Comparison of ENCODE assay signal across 8 mouse cellular contexts in the genomic region with DNA sequence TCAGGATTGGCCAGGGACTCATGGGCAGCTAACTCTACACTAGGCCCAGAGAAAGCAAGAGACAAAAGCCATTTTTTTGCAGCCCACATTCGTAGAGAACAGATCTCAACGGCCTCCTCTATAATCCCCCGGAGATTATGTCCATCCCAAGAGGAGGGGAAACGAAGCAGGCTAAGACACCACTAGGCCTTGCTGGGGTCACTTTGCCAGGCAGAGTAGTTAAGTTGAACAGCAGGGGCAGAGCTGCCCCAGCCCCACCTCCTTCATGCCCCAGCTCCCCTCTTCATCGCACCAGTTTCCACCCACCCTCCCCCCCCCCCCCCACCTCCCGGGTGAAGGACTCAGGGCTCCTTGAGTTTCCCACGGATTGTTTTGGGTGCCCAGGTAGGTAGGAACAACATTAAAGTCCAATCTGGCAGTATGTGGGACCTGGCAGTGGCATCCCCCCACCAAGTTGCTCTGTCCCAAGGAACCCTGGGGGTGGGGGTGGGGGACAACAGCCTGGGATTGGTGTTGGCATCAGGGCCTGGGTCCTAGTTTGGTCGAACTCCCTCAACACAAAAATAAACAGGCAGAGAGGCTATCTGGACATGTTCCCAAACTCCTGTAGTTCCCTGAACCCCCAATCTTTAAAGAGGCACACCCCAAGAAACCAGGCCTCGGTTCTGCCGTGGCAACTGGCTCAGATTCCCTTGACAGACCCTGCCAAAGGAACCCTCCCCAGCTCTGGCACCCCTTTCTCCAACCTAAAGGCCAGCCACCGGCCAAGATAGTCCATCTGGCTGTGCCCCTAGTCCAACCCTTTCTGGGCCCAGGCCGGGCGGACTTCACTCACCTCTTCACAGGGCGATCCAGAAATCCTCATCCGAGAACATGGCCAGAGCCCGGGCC. TPM values are rescaled to one million over a fixed set of nuclear protein-coding genes. Genes with fewer than 3 reads are reported as not detected.
DNase-seq lines count a peak whose midpoint lies in the region; ATAC-seq lines count a peak whose summit lies in the region.

No protein-coding gene starts in this region.

- peaks cover 30% of the 10 kb centered on the region for H3K36me3 ChIP-seq in megakaryocyte, embryonic 14.5 days (replicated peaks; ENCODE audit: low read length)
- peaks cover 12% of the 10 kb centered on the region for H3K36me3 ChIP-seq in heart, embryonic 12.5 days
- H3K36me3 ChIP-seq in kidney, embryonic 15.5 days: peaks cover 13% of the 10 kb centered on the region

- peak overlapping the region; percentile 97 for H3K9ac ChIP-seq in heart, embryonic 12.5 days
- H3K9ac ChIP-seq in kidney, embryonic 15.5 days: peak overlapping the region; percentile 99

- peaks cover 58% of the 10 kb centered on the region for H3K4me1 ChIP-seq in megakaryocyte, embryonic 14.5 days
- H3K4me1 ChIP-seq in heart, embryonic 12.5 days (replicated peaks): peaks cover 40% of the 10 kb centered on the region
- peaks cover 42% of the 10 kb centered on the region for H3K4me1 ChIP-seq in kidney, embryonic 15.5 days

- 0% methylated on average over 15 of the region's 16 CpGs for WGBS in heart, embryonic 12.5 days
- under 1% methylated on average over 16 of the region's 16 CpGs for WGBS in kidney, embryonic 15.5 days

- peak overlapping the region; percentile 97 for H3K4me3 ChIP-seq in megakaryocyte, embryonic 14.5 days (replicated peaks)
- peak overlapping the region; percentile 85 for H3K4me3 ChIP-seq in heart, embryonic 12.5 days
- peak overlapping the region; percentile 99 for H3K4me3 ChIP-seq in kidney, embryonic 15.5 days (replicated peaks)

- peak; percentile 79 to 81 for DNase-seq in cerebellum, postnatal 14 days
- peak; percentile 42 for DNase-seq in lung, postnatal 14 days
- DNase-seq in thymus, postnatal 14 days: peak; percentile 53

- peak overlapping the region; percentile 99 for H3K4me2 ChIP-seq in heart, embryonic 12.5 days
- H3K4me2 ChIP-seq in kidney, embryonic 15.5 days: peak overlapping the region; percentile 97

- no peaks in the 10 kb centered on the region for H3K9me3 ChIP-seq in megakaryocyte, embryonic 14.5 days
- no peaks in the 10 kb centered on the region for H3K9me3 ChIP-seq in heart, embryonic 12.5 days (replicated peaks)
- H3K9me3 ChIP-seq in kidney, embryonic 15.5 days (replicated peaks): no peaks in the 10 kb centered on the region

- H3K27ac ChIP-seq in heart, embryonic 12.5 days (ENCODE audit: poor library complexity, severe bottlenecking): peak overlapping the region; percentile 98
- peak overlapping the region; percentile 98 for H3K27ac ChIP-seq in kidney, embryonic 15.5 days

- no peaks in the 10 kb centered on the region for H3K27me3 ChIP-seq in megakaryocyte, embryonic 14.5 days (replicated peaks)
- H3K27me3 ChIP-seq in heart, embryonic 12.5 days (replicated peaks): no peaks in the 10 kb centered on the region
- H3K27me3 ChIP-seq in kidney, embryonic 15.5 days: no peaks in the 10 kb centered on the region

- no peak for ATAC-seq in megakaryocyte, adult 5-6 weeks (ENCODE audit: poor library complexity, severe bottlenecking)
- ATAC-seq in heart, embryonic 12.5 days (ENCODE audit: insufficient number of reproducible peaks, low FRiP score): no peak
- no peak for ATAC-seq in kidney, embryonic 15.5 days (replicated peaks; ENCODE audit: low FRiP score)
- no peak for ATAC-seq in inflammation-experienced regulatory T-cells, adult 6 months

RNA-seq across cellular contexts. Expression of a gene that starts 0.6 kb away (rescaled TPM):
- polyA plus RNA-seq in megakaryocyte, embryonic 14.5 days (2012; ENCODE audit: insufficient read depth, low replicate concordance): 11.9 and 17.8 TPM in 2 replicates
- 33.7 and 37.1 TPM in 2 replicates for total RNA-seq in megakaryocyte, adult 5-6 weeks (2015)
- total RNA-seq in megakaryocyte, adult 5-6 weeks (2017): 16.7 and 52.1 TPM in 2 replicates
- 9.2 and 10.3 TPM in 2 replicates for polyA plus RNA-seq in heart, embryonic 12.5 days (2016; fragmentation: Nextera tagmentation; extraction: Ambion mirVana)
- polyA plus RNA-seq in kidney, embryonic 15.5 days (2015; fragmentation: Nextera tagmentation; extraction: Ambion mirVana): 12.3 and 13.3 TPM in 2 replicates
- polyA plus RNA-seq in inflammation-experienced regulatory T-cells, adult 6 months (2017; shearing (Covaris generic)): 10 to 100 TPM; 18.7 to 36.4 (median 30.7) TPM

RNA-seq across cellular contexts. Expression of a gene that starts 23.9 kb away (rescaled TPM):
- 0.19 TPM in 1 of 2 replicates, not detected in the other for polyA plus RNA-seq in megakaryocyte, embryonic 14.5 days (2012; ENCODE audit: insufficient read depth, low replicate concordance)
- 4.8 and 9.6 TPM in 2 replicates for total RNA-seq in megakaryocyte, adult 5-6 weeks (2015)
- 3.4 and 10.2 TPM in 2 replicates for total RNA-seq in megakaryocyte, adult 5-6 weeks (2017)
- polyA plus RNA-seq in heart, embryonic 12.5 days (2016; fragmentation: Nextera tagmentation; extraction: Ambion mirVana): 4.3 and 6.1 TPM in 2 replicates
- 20.0 and 20.5 TPM in 2 replicates for polyA plus RNA-seq in kidney, embryonic 15.5 days (2015; fragmentation: Nextera tagmentation; extraction: Ambion mirVana)
- 10 to 100 TPM in 2 of 3 experiments, 1 to 10 TPM in 1; 9.5 to 13.0 (median 10.8) TPM for polyA plus RNA-seq in inflammation-experienced regulatory T-cells, adult 6 months (2017; shearing (Covaris generic))

RNA-seq across cellular contexts. Expression of a gene that starts 27.9 kb away (rescaled TPM):
- not detected in 2 replicates for polyA plus RNA-seq in megakaryocyte, embryonic 14.5 days (2012; ENCODE audit: insufficient read depth, low replicate concordance)
- total RNA-seq in megakaryocyte, adult 5-6 weeks (2015): not detected in 2 replicates
- total RNA-seq in megakaryocyte, adult 5-6 weeks (2017): not detected in 2 replicates
- polyA plus RNA-seq in heart, embryonic 12.5 days (2016; fragmentation: Nextera tagmentation; extraction: Ambion mirVana): 4.5 and 4.6 TPM in 2 replicates
- polyA plus RNA-seq in kidney, embryonic 15.5 days (2015; fragmentation: Nextera tagmentation; extraction: Ambion mirVana): 1.4 and 2.0 TPM in 2 replicates
- polyA plus RNA-seq in inflammation-experienced regulatory T-cells, adult 6 months (2017; shearing (Covaris generic)): under 1 TPM in 1 of 3 experiments, not detected in 2; 0.09 TPM

RNA-seq across cellular contexts. Expression of a gene that starts 39.1 kb away (rescaled TPM):
- polyA plus RNA-seq in megakaryocyte, embryonic 14.5 days (2012; ENCODE audit: insufficient read depth, low replicate concordance): 237 and 264 TPM in 2 replicates
- 60.5 TPM in 2 replicates for total RNA-seq in megakaryocyte, adult 5-6 weeks (2015)
- total RNA-seq in megakaryocyte, adult 5-6 weeks (2017): 99.7 and 126 TPM in 2 replicates
- 81.5 and 83.5 TPM in 2 replicates for polyA plus RNA-seq in heart, embryonic 12.5 days (2016; fragmentation: Nextera tagmentation; extraction: Ambion mirVana)
- polyA plus RNA-seq in kidney, embryonic 15.5 days (2015; fragmentation: Nextera tagmentation; extraction: Ambion mirVana): 98.5 and 100 TPM in 2 replicates
- polyA plus RNA-seq in inflammation-experienced regulatory T-cells, adult 6 months (2017; shearing (Covaris generic)): 100 to 1,000 TPM; 119 to 137 (median 129) TPM

RNA-seq across cellular contexts. Expression of a gene that starts 47.6 kb away (rescaled TPM):
- 0.87 and 4.8 TPM in 2 replicates for polyA plus RNA-seq in megakaryocyte, embryonic 14.5 days (2012; ENCODE audit: insufficient read depth, low replicate concordance)
- total RNA-seq in megakaryocyte, adult 5-6 weeks (2015): 10.7 and 11.1 TPM in 2 replicates
- total RNA-seq in megakaryocyte, adult 5-6 weeks (2017): 11.1 and 28.8 TPM in 2 replicates
- 16.9 and 17.2 TPM in 2 replicates for polyA plus RNA-seq in heart, embryonic 12.5 days (2016; fragmentation: Nextera tagmentation; extraction: Ambion mirVana)
- 16.4 and 17.6 TPM in 2 replicates for polyA plus RNA-seq in kidney, embryonic 15.5 days (2015; fragmentation: Nextera tagmentation; extraction: Ambion mirVana)
- polyA plus RNA-seq in inflammation-experienced regulatory T-cells, adult 6 months (2017; shearing (Covaris generic)): 10 to 100 TPM; 17.3 to 46.9 (median 39.3) TPM
